8 mouse cellular contexts compared by ENCODE assay signal in genomic region chr7:49437901-49438300, GRCm38 (mm10).
A peak's percentile ranks its signal among the peaks of the same experiment; 100 is the strongest.
DNase-seq lines count a peak whose midpoint lies in the region; ATAC-seq and TF ChIP-seq lines count a peak whose summit lies in the region.

No protein-coding gene starts in this region.

- H3K4me2 ChIP-seq in hindbrain, embryonic 11.5 days (replicated peaks; ENCODE audit: low read depth, low read length): no peak overlapping the region
- no peak overlapping the region for H3K4me2 ChIP-seq in hindbrain, embryonic 14.5 days (replicated peaks)
- no peak overlapping the region for H3K4me2 ChIP-seq in embryonic facial prominence, embryonic 15.5 days (replicated peaks)
- no peak overlapping the region for H3K4me2 ChIP-seq in lung, embryonic 16.5 days (ENCODE audit: low read depth, low read length)

- 42% methylated on average over 11 of the region's 11 CpGs for WGBS in hindbrain, embryonic 11.5 days
- 47% methylated on average over 11 of the region's 11 CpGs for WGBS in hindbrain, embryonic 14.5 days
- 7% methylated on average over 11 of the region's 11 CpGs for WGBS in embryonic facial prominence, embryonic 15.5 days
- 13% methylated on average over 11 of the region's 11 CpGs for WGBS in lung, embryonic 16.5 days

- DNase-seq in hindbrain, embryonic 11.5 days (ENCODE audit: low spot score): peak; percentile 37
- no peak for DNase-seq in hindbrain, embryonic 14.5 days (ENCODE audit: low spot score)
- peak; percentile 62 for DNase-seq in brain, embryonic 14.5 days (ENCODE audit: low read depth)
- DNase-seq in spleen, adult 12 weeks (ENCODE audit: low spot score): no peak
- DNase-seq in cerebellum, postnatal 4 days (ENCODE audit: low spot score in 2 of 2): no peak
- no peak for DNase-seq in adrenal gland, adult 18-20 months (ENCODE audit: low spot score in 2 of 2)

- no peak for ATAC-seq in hindbrain, embryonic 11.5 days (ENCODE audit: low FRiP score)
- no peak for ATAC-seq in hindbrain, embryonic 14.5 days (ENCODE audit: low FRiP score)
- peak; percentile 49; the same call in 1 of the 2 replicates for ATAC-seq in embryonic facial prominence, embryonic 15.5 days (ENCODE audit: insufficient number of reproducible peaks, low FRiP score, low TSS enrichment, low read depth)
- ATAC-seq in lung, embryonic 16.5 days (ENCODE audit: low read depth): peak; percentile 65

- H3K27ac ChIP-seq in hindbrain, embryonic 11.5 days (ENCODE audit: low read depth, low read length): no peak overlapping the region
- H3K27ac ChIP-seq in hindbrain, embryonic 14.5 days: no peak overlapping the region
- H3K27ac ChIP-seq in embryonic facial prominence, embryonic 15.5 days (replicated peaks): peak overlapping the region; percentile 59
- peak overlapping the region; percentile 89 for H3K27ac ChIP-seq in lung, embryonic 16.5 days (ENCODE audit: low read length)

- H3K36me3 ChIP-seq in hindbrain, embryonic 11.5 days (ENCODE audit: control insufficient read depth, insufficient read depth, low read length): no peaks in the 10 kb centered on the region
- H3K36me3 ChIP-seq in hindbrain, embryonic 14.5 days (replicated peaks; ENCODE audit: control insufficient read depth, insufficient read depth): no peaks in the 10 kb centered on the region
- H3K36me3 ChIP-seq in embryonic facial prominence, embryonic 15.5 days: no peaks in the 10 kb centered on the region
- no peaks in the 10 kb centered on the region for H3K36me3 ChIP-seq in lung, embryonic 16.5 days (ENCODE audit: control insufficient read depth, insufficient read depth, low read length)

- no peaks in the 10 kb centered on the region for H3K27me3 ChIP-seq in hindbrain, embryonic 11.5 days (ENCODE audit: control insufficient read depth, insufficient read depth, low read length)
- H3K27me3 ChIP-seq in hindbrain, embryonic 14.5 days (ENCODE audit: control insufficient read depth, insufficient read depth, low read length): no peaks in the 10 kb centered on the region
- H3K27me3 ChIP-seq in embryonic facial prominence, embryonic 15.5 days: no peaks in the 10 kb centered on the region
- H3K27me3 ChIP-seq in lung, embryonic 16.5 days (ENCODE audit: control insufficient read depth, insufficient read depth, low read depth, low read length): no peaks in the 10 kb centered on the region

- no peaks in the 10 kb centered on the region for H3K9me3 ChIP-seq in hindbrain, embryonic 11.5 days (ENCODE audit: control insufficient read depth, low read length)
- H3K9me3 ChIP-seq in hindbrain, embryonic 14.5 days (ENCODE audit: control insufficient read depth, low read length): no peaks in the 10 kb centered on the region
- H3K9me3 ChIP-seq in embryonic facial prominence, embryonic 15.5 days (replicated peaks): no peaks in the 10 kb centered on the region
- no peaks in the 10 kb centered on the region for H3K9me3 ChIP-seq in lung, embryonic 16.5 days (ENCODE audit: control insufficient read depth, low read length)

- H3K9ac ChIP-seq in hindbrain, embryonic 11.5 days (ENCODE audit: low read depth, low read length): no peak overlapping the region
- H3K9ac ChIP-seq in hindbrain, embryonic 14.5 days: no peak overlapping the region
- no peak overlapping the region for H3K9ac ChIP-seq in embryonic facial prominence, embryonic 15.5 days
- no peak overlapping the region for H3K9ac ChIP-seq in lung, embryonic 16.5 days (ENCODE audit: low read length)

- TF ChIP-seq CTCF in brain, embryonic 14.5 days (IDR thresholded peaks at IDR 0.05; ENCODE audit: borderline replicate concordance, extremely low read depth, insufficient read depth, insufficient read length): no peak

- H3K4me1 ChIP-seq in hindbrain, embryonic 11.5 days (replicated peaks; ENCODE audit: control insufficient read depth, insufficient read depth, low read length): no peaks in the 10 kb centered on the region
- H3K4me1 ChIP-seq in hindbrain, embryonic 14.5 days (replicated peaks; ENCODE audit: control insufficient read depth, insufficient read depth, low read length): peaks cover 11% of the 10 kb centered on the region; the same call in 1 of the 2 replicates
- peaks cover 29% of the 10 kb centered on the region for H3K4me1 ChIP-seq in embryonic facial prominence, embryonic 15.5 days
- H3K4me1 ChIP-seq in lung, embryonic 16.5 days (replicated peaks; ENCODE audit: control insufficient read depth, insufficient read depth, low read length): peaks cover 41% of the 10 kb centered on the region

- TF ChIP-seq POLR2A in brain, embryonic 14.5 days (IDR thresholded peaks at IDR 0.05; ENCODE audit: borderline replicate concordance, extremely low read depth, insufficient read depth, insufficient read length, poor library complexity, severe bottlenecking): no peak

- no peak overlapping the region for H3K4me3 ChIP-seq in hindbrain, embryonic 11.5 days (ENCODE audit: low read depth, low read length)
- H3K4me3 ChIP-seq in hindbrain, embryonic 14.5 days (replicated peaks; ENCODE audit: low read length): no peak overlapping the region
- no peak overlapping the region for H3K4me3 ChIP-seq in embryonic facial prominence, embryonic 15.5 days (replicated peaks)
- H3K4me3 ChIP-seq in lung, embryonic 16.5 days (ENCODE audit: low read length): no peak overlapping the region

Comparison
In these comparisons a context has a peak if more than half of its experiments do, and no peak if none do; other contexts are left out.
1. DNase-seq: peak in hindbrain, embryonic 11.5 days (single experiment) and brain, embryonic 14.5 days (single experiment); none in hindbrain, embryonic 14.5 days (single experiment), spleen, adult 12 weeks (single experiment), cerebellum, postnatal 4 days (0 of 2) and adrenal gland, adult 18-20 months (0 of 2).
2. ATAC-seq: peak in embryonic facial prominence, embryonic 15.5 days (single experiment) and lung, embryonic 16.5 days (single experiment); none in hindbrain, embryonic 11.5 days (single experiment) and hindbrain, embryonic 14.5 days (single experiment).
3. H3K27ac ChIP-seq: peak in embryonic facial prominence, embryonic 15.5 days (single experiment) and lung, embryonic 16.5 days (single experiment); none in hindbrain, embryonic 11.5 days (single experiment) and hindbrain, embryonic 14.5 days (single experiment).